Mouse (Mus musculus): Measurements from ENCODE around the gene Gm49405.
A peak's percentile ranks its signal among the peaks of the same experiment; 100 is the strongest.

Gm49405 gene

GRCm38 (mm10) chr19:3988066-3988465, 12.4 kb upstream of the Gm49405 start:
- peak; percentile 32 to 59 for DNase-seq

- DNase-seq = peak; percentile 29 to 60
These were observed 11.7 kb upstream of the Gm49405 start for GRCm38 (mm10) chr19:3988750-3989149.

GRCm38 (mm10) chr19:3990804-3991203, 9.6 kb upstream of the Gm49405 start:
- peak in 1 of 2 experiments; percentile 45 for DNase-seq

GRCm38 (mm10) chr19:3991562-3991961, 8.9 kb upstream of the Gm49405 start:
- DNase-seq = peak in 1 of 2 experiments; percentile 47

- DNase-seq = peak in 1 of 2 experiments; percentile 42
These were observed 8.5 kb upstream of the Gm49405 start for GRCm38 (mm10) chr19:3991966-3992365.

GRCm38 (mm10) chr19:3992416-3992815, 8.0 kb upstream of the Gm49405 start, which contains the start of gene Tbx10:
Gene Tbx10 (plus strand): TSS chr19:3992752.
- DNase-seq = peak in 1 of 2 experiments; percentile 50

- peak in 1 of 2 experiments; percentile 57 for DNase-seq
These were observed 5.5 kb upstream of the Gm49405 start for GRCm38 (mm10) chr19:3994932-3995331.

- no peak for DNase-seq
These were observed 4.9 kb upstream of the Gm49405 start for GRCm38 (mm10) chr19:3995505-3995904.

GRCm38 (mm10) chr19:3996106-3996505, 4.3 kb upstream of the Gm49405 start:
- no peak for DNase-seq

- DNase-seq = peak; percentile 47 to 79
These were observed 3.7 kb upstream of the Gm49405 start for GRCm38 (mm10) chr19:3996747-3997146.

- DNase-seq = peak in 1 of 2 experiments; percentile 65
These were observed 3.2 kb upstream of the Gm49405 start for GRCm38 (mm10) chr19:3997231-3997630.

GRCm38 (mm10) chr19:3998335-3998734, 2.1 kb upstream of the Gm49405 start:
- peak in 1 of 2 experiments; percentile 34 for DNase-seq

GRCm38 (mm10) chr19:3999121-3999730, 1.2 kb upstream of the Gm49405 start:
- peak in 1 of 2 experiments; percentile 37 for DNase-seq

- DNase-seq = peak in 1 of 2 experiments; percentile 56
These were observed 611 bp downstream of the Gm49405 start for GRCm38 (mm10) chr19:4000949-4001525.

- peak in 1 of 2 experiments; percentile 34 for DNase-seq
These were observed 1.3 kb downstream of the Gm49405 start for GRCm38 (mm10) chr19:4001752-4002151.

GRCm38 (mm10) chr19:4003112-4003511, 2.7 kb downstream of the Gm49405 start, which contains the start of gene Doc2g:
Gene Doc2g (plus strand): TSS chr19:4003313.
- peak in 1 of 2 experiments; percentile 20 for DNase-seq

GRCm38 (mm10) chr19:4003641-4004040, 3.2 kb downstream of the Gm49405 start:
- no peak for DNase-seq

- DNase-seq = peak in 1 of 2 experiments; percentile 37
These were observed 3.9 kb downstream of the Gm49405 start for GRCm38 (mm10) chr19:4004331-4004730.

GRCm38 (mm10) chr19:4005091-4005490, 4.7 kb downstream of the Gm49405 start:
- no peak for DNase-seq

- DNase-seq = no peak
These were observed 5.5 kb downstream of the Gm49405 start for GRCm38 (mm10) chr19:4005971-4006370.

- DNase-seq = no peak
These were observed 10.7 kb downstream of the Gm49405 start for GRCm38 (mm10) chr19:4011086-4011485.

- DNase-seq = peak; percentile 99
These were observed 12.1 kb downstream of the Gm49405 start, which contains the start of gene Ndufv1 for GRCm38 (mm10) chr19:4012432-4013022. Gene Ndufv1 (minus strand): TSS chr19:4012806.

GRCm38 (mm10) chr19:4013066-4013465, 12.6 kb downstream of the Gm49405 start:
- no peak for DNase-seq

GRCm38 (mm10) chr19:4014802-4015201, 14.4 kb downstream of the Gm49405 start:
- DNase-seq = no peak
